Mouse (Mus musculus) lung, adult 2 months (tissue): Measurements from ENCODE around the gene Foxk2. TPM values are rescaled to one million over a fixed set of nuclear protein-coding genes. Genes with fewer than 3 reads are reported as not detected.

Experiments
- DNase-seq: peaks from one replicate; pipeline ENCODE4 v3.0.0; 2022
- H3K4me1 ChIP-seq: fragments of 200-500 bp; 2 replicates; pipeline ENCODE4 v1.6.1; 2011; ENCODE audit warnings: low read length; ENCODE audit not compliant: control insufficient read depth, insufficient read depth
- H3K4me3 ChIP-seq: fragments of 200-500 bp; replicated peaks from 2 replicates; pipeline ENCODE3; 2011; ENCODE audit warnings: low read depth, mild to moderate bottlenecking, control low read depth, low read length; ENCODE audit errors: extremely low read depth
- CTCF ChIP-seq: fragments of 200-500 bp; IDR thresholded peaks from 2 replicates; pipeline ENCODE4 v1.5.1; 2011; ENCODE audit warnings: mild to moderate bottlenecking, low read length, control low read depth; ENCODE audit not compliant: insufficient read depth
- POLR2A ChIP-seq: fragments of 200-500 bp; IDR thresholded peaks from 2 replicates; pipeline ENCODE4 v1.6.1; 2011; ENCODE audit warnings: low read depth, mild to moderate bottlenecking, control low read depth, low read length, borderline replicate concordance; ENCODE audit errors: extremely low read depth
- WGBS: fragments of 180-500 bp; shearing (Covaris S2); methylation state at CpG from one replicate; pipeline ENCODE4 v1.1.7; 2018; 5-methylcytosine and 5-hydroxymethylcytosine counted together
- polyA plus RNA-seq: library from polyadenylated mRNA; depleted of rRNA; stranded (reverse); fragments of >200 nt; gene quantifications from 2 replicates; pipeline ENCODE4 v1.2.3, GENCODE M21; 2012; rRNA removed

The Foxk2 gene
- polyA plus RNA-seq, 1 experiment: 34.2 TPM

GRCm38 (mm10) chr11:121354091-121354707, 94.4 kb downstream of the Foxk2 start, which contains the start of gene Wdr45b:
Gene Wdr45b, minus strand, starts transcription at chr11:121354445.
- WGBS: under 1% methylated on average over 69 of the region's 69 CpGs
- peak within 1 kb of the TSS; percentile 80 for H3K4me3 ChIP-seq
- TF ChIP-seq CTCF (no peak), POLR2A (peak; percentile 78)
- H3K4me1 ChIP-seq: peaks cover 11% of the 10 kb centered on the region
- peak; percentile 98 for DNase-seq

Other genes starting within 250 kb of the Foxk2 start
- gene Cd7, start 220.6 kb upstream of the Foxk2 start, polyA plus RNA-seq: 5.8 and 6.4 TPM in 2 replicates
- 0.06 and 0.51 TPM in 2 replicates for gene Sectm1b, start 196.4 kb upstream of the Foxk2 start, polyA plus RNA-seq
- gene Sectm1a, start 178.8 kb upstream of the Foxk2 start, polyA plus RNA-seq: not detected in 2 replicates
- gene Tex19.2, start 141.3 kb upstream of the Foxk2 start, polyA plus RNA-seq: not detected in 2 replicates
- gene Tex19.1, start 113.8 kb upstream of the Foxk2 start, polyA plus RNA-seq: not detected in 2 replicates
- gene Uts2r, start 99.7 kb upstream of the Foxk2 start, polyA plus RNA-seq: 0.13 TPM in 1 of 2 replicates, not detected in the other
- 13.4 and 13.9 TPM in 2 replicates for gene Hexdc, start 55.6 kb upstream of the Foxk2 start, polyA plus RNA-seq
- gene Ogfod3, start 55.3 kb upstream of the Foxk2 start, polyA plus RNA-seq: 11.5 and 14.1 TPM in 2 replicates
- 23.7 and 25.3 TPM in 2 replicates for gene Cybc1, start 30.7 kb upstream of the Foxk2 start, polyA plus RNA-seq
- 16.6 and 21.5 TPM in 2 replicates for gene Narf, start 22.7 kb upstream of the Foxk2 start, polyA plus RNA-seq
- gene Wdr45b, start 94.5 kb downstream of the Foxk2 start, polyA plus RNA-seq: 41.5 and 45.3 TPM in 2 replicates
- gene Rab40b, start 128.3 kb downstream of the Foxk2 start, polyA plus RNA-seq: 2.4 and 2.7 TPM in 2 replicates
- 6.1 and 9.0 TPM in 2 replicates for gene Fn3krp, start 161.4 kb downstream of the Foxk2 start, polyA plus RNA-seq
- gene Fn3k, start 174.9 kb downstream of the Foxk2 start, polyA plus RNA-seq: 1.7 and 3.3 TPM in 2 replicates
- gene Tbcd, start 192.0 kb downstream of the Foxk2 start, polyA plus RNA-seq: 39.0 and 51.3 TPM in 2 replicates